Mouse (Mus musculus) splenic B cell, adult 2 months (primary cell): ENCODE data around the gene Dazap1.

Experiments used
- DNase-seq: peaks from one replicate; pipeline ENCODE4 v3.0.0-alpha.2; 2011; ENCODE audit warnings: low read depth, low spot score
- H3K27me3 ChIP-seq: 2 replicates; pipeline ENCODE4 v1.6.1; 2012; ENCODE audit warnings: mild to moderate bottlenecking, low read length, moderate library complexity, mixed read lengths; ENCODE audit not compliant: control insufficient read depth, poor library complexity, insufficient read depth, severe bottlenecking
- H3K36me3 ChIP-seq: 2 replicates; pipeline ENCODE4 v1.6.1; 2012; ENCODE audit warnings: mild to moderate bottlenecking, low read length, moderate library complexity, mixed read lengths; ENCODE audit not compliant: control insufficient read depth, poor library complexity, insufficient read depth, severe bottlenecking

Dazap1 gene

GRCm38 (mm10) chr10:80294311-80294710 lies 33.0 kb downstream of the Dazap1 start:
- no peak for DNase-seq

GRCm38 (mm10) chr10:80294788-80295303 lies 33.6 kb downstream of the Dazap1 start:
- DNase-seq: no peak
- Histone ChIP-seq H3K36me3 (peaks cover 10% of the 10 kb centered on the region), H3K27me3 (no peaks in the 10 kb centered on the region)

More at GRCm38 (mm10) chr10:80294311-80294710, 33.0 kb downstream of the Dazap1 start:
- no peaks in the 10 kb centered on the region for H3K27me3 ChIP-seq
- peaks cover 10% of the 10 kb centered on the region for H3K36me3 ChIP-seq

DNA sequence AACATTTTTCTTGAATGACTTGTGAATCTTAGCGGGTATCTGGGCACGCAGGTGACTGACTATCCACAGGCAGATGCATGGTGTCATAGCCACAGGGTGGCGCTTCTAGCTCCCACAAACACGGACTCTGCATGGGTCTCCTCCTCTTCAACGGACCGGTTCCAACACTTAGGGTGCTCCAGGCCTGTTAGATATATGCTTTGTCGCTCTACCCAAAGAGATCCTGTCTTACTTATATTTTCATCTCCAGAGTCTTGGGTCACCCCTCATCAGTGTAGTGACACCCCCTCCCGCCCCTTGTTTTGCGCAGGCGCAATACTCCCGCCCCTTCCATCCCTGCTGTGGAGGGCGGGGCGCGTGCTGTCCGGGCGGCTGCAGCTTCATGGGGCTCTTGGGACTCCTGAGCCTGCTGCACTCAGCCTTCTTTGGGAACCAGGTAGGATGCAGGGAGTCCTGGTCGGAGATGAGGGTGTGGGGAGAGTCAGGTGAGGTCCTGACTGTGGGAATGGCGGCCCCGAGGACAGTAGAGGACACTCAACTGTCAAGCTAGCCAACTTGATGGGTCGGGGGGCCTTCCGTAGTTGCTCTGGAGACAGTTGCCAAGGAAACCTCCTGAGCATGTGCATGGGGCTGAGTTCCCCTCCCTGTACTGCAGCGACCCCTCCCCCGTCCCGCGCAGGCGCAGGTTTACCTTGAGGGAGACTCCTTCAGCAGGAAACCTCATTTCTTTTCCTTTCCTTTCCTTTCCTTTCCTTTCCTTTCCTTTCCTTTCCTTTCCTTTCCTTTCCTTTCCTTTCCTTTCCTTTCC lies 34.5 kb downstream of the Dazap1 start, which contains the start of gene Apc2:
Gene Apc2 (plus strand): TSS at position 360 of the 808 bp plus-strand sequence.
- Histone ChIP-seq H3K36me3 (peaks cover 10% of the 10 kb centered on the region), H3K27me3 (no peaks in the 10 kb centered on the region; the same call in 1 of the 2 replicates)
- peak; percentile 85 for DNase-seq

- Histone ChIP-seq H3K36me3 (peaks cover 10% of the 10 kb centered on the region), H3K27me3 (no peaks in the 10 kb centered on the region; the same call in none of the 2 replicates)
- no peak for DNase-seq
These were observed 35.5 kb downstream of the Dazap1 start for GRCm38 (mm10) chr10:80296824-80297223.

DNA sequence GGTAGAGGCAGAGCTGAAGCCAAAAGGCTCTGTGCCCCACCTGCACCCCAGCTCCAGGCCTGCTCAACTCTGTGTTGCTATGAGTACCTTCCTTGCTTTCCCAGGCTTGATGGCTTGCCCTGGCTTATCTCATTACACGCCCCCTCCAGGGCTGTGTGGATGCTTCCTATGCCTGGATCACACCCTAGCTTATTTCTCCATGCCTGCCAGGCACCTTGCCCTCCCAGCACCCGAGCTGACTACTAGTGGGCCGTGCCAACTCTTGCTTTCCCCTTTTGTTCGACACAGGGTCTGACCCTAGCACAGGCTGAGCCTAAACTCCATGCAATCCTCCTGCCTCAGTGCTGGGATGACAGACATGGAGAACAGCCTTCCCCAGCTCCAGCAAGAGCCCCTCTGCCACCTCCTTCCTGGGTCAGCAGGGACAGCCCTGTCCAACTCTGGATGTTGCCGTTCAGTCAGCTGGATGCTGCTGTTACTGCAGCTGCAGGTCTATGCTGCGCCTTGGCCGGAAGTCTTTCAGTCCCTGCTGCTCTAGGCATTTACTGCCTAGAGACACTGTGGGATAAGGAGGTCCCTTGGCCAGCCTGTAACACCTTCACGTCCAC lies 36.3 kb downstream of the Dazap1 start:
- H3K36me3 ChIP-seq: peaks cover 10% of the 10 kb centered on the region
- DNase-seq: no peak
- H3K27me3 ChIP-seq: no peaks in the 10 kb centered on the region; the same call in none of the 2 replicates

DNA sequence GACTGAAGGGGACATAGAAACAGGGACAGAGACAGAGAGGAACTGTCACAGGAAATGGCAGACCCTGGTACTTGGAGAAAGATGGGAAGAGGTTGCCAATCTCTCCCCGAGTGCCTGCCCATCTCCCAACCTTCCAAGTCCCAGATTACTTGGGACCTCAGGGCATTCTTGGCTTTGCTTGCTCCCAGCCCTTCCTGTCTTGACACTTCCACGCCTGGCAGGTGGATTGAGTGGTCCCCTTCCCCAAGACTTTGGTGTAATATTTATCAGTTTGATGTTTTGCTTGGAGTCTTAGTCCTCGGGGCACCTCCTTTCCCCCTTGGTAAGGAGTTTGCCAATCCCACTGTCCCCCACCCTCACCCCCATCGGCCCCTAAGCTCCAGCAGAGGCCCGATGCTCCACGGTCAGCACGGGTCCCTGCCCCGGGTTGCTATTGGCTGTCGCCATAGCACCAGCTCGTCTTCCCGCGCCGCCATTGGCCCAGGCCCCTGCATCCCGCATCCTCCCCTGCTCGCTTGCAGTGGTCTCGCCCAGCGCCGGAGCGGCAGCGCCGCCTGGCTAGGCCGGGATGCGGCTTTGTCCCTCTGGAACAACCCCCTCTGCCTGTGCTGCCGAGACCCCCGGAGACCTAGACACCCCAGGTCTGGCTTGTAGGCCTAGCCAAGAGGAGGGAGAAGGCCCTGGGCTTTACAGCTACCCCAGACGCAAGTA lies 37.4 kb downstream of the Dazap1 start:
- no peak for DNase-seq
- Histone ChIP-seq H3K36me3 (peaks cover 6% of the 10 kb centered on the region), H3K27me3 (no peaks in the 10 kb centered on the region; the same call in none of the 2 replicates)

GRCm38 (mm10) chr10:80299301-80299700 lies 38.0 kb downstream of the Dazap1 start:
- Histone ChIP-seq H3K27me3 (no peaks in the 10 kb centered on the region; the same call in none of the 2 replicates), H3K36me3 (peaks cover 5% of the 10 kb centered on the region)
- no peak for DNase-seq

- no peaks in the 10 kb centered on the region; the same call in none of the 2 replicates for H3K27me3 ChIP-seq
These were observed 38.5 kb downstream of the Dazap1 start for GRCm38 (mm10) chr10:80299824-80300223.

DNA sequence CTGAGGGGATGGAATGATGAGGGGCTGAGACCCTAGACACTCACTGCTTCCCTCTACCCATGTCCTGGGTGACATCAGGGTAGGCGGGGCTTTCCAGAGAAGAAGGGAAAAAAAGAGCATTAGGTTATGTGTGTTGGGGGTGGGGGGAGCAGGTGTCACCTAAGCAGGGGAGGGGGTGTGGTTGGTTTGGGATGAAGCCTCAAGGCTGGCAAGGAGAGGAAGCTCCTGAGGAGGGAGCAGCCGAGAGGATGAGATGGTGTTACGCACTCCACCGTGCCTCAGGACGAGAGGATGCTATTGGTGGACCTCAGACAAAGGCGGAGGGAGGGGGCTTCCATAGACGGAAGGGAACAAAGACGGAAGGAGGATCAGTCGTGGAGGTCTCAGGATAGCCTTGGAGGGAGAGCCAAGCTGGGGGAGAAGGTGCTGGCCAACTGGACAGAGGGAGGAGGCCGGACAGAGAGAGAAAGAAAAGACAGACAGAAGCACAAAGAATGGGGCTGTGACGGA lies 39.4 kb downstream of the Dazap1 start:
- no peaks in the 10 kb centered on the region; the same call in none of the 2 replicates for H3K27me3 ChIP-seq
- no peaks in the 10 kb centered on the region for H3K36me3 ChIP-seq
- DNase-seq: no peak

More at GRCm38 (mm10) chr10:80299824-80300223, 38.5 kb downstream of the Dazap1 start:
- DNase-seq: no peak
- peaks cover under 1% of the 10 kb centered on the region; the same call in 1 of the 2 replicates for H3K36me3 ChIP-seq

DNA sequence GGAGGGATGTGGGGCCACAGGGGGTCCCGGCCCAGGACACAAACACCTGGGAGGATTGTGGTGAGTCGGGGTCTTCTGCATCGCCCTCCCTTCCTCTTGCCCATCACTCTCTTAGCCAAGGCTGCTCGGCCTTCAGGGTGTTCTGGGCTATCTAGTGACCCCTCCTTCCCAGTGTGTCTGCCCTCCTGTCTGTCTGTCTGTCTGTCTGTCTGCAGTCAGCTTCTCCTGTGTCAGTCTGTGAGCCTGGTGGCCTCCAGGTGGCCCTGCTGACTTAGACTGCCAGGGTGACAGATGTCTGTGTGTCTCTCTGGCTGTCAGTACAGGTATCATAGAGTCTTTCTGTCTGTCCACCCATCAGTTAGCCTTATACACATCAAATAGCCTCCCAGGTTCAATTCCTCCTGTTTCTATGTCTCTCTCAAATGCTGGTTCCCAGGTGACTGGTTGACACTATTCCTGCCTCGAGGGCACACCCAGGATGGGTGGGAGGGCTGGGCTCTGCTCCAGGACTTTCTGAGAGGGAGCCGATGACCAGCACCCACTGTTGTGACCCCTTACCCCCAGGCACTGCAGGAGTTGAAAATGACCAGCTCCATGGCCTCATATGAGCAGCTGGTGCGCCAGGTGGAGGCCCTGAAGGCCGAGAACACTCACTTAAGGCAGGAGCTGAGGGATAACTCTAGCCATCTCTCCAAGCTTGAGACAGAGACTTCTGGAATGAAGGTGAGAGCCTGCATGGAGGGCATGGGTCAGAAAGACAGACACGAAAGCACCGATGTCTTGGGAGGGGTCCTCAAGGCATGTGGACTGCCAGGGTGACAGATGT lies 40.2 kb downstream of the Dazap1 start:
- DNase-seq: no peak
- no peaks in the 10 kb centered on the region for H3K36me3 ChIP-seq
- H3K27me3 ChIP-seq: no peaks in the 10 kb centered on the region; the same call in none of the 2 replicates

DNA sequence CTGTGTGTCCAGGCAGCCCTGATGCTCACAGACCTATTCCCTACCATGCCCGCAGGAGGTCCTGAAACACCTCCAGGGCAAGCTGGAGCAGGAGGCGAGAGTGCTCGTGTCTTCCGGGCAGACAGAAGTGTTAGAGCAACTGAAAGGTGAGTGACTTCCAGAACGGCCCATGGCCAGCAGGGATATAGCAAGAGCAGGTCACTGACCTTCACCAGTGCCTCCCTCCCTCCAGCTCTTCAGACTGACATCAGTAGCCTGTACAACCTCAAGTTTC lies 40.7 kb downstream of the Dazap1 start:
- no peak for DNase-seq
- no peaks in the 10 kb centered on the region; the same call in none of the 2 replicates for H3K27me3 ChIP-seq
- H3K36me3 ChIP-seq: no peaks in the 10 kb centered on the region

DNA sequence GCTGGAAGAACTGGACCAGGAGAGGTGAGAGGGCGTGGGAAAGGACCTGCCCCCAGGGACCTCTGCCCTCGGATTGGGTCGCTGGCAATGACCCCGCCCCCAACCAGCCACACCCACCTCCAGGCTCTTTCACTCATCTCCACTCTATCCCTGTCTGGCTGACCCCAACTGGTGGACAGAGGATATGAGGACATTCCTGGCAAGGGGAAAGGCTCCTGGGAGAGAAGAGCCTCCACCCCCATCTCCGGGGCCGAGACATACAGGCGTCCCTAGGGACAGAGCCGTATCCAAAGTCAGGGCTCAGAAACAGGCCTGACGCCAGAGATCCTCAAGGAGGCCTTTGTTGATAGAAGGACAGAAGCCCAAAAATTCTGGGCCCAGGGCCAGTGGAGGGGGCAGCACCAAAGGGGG lies 41.2 kb downstream of the Dazap1 start:
- Histone ChIP-seq H3K27me3 (no peaks in the 10 kb centered on the region; the same call in none of the 2 replicates), H3K36me3 (no peaks in the 10 kb centered on the region)
- DNase-seq: no peak

DNA sequence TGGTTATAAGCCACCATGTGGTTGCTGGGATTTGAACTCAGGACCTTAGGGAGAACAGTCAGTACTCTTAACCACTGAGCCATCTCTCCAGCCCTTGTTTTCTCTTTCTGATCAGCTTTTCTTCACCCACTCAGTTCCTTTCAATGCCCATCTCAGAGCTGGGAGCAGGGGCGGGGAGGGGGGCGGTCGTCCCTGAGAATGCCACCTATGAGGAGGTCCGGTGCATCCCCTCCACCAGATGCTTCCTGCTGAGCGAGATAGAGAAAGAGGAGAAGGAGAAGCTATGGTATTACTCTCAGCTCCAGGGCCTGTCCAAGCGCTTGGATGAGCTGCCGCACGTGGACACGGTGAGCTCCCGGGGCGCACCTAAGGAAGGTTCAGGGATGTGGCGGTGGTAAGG lies 43.2 kb downstream of the Dazap1 start:
- no peak for DNase-seq
- H3K27me3 ChIP-seq: no peaks in the 10 kb centered on the region; the same call in none of the 2 replicates

DNA sequence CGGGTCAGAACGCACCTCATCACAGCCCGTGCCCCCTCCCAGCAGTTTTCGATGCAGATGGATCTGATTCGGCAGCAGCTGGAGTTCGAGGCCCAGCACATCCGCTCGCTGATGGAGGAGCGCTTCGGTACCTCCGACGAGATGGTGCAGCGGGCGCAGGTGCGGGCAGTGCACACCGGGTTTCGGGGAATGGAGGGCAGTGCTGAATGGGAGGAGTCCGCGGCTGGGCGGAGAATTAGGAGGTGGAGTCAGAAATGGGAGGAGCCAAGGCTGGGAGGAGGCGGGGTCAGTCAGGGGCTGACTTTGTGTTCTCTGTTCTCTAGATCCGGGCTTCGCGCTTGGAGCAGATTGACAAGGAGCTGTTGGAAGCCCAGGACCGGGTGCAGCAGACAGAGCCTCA lies 43.6 kb downstream of the Dazap1 start:
- no peaks in the 10 kb centered on the region for H3K36me3 ChIP-seq
- DNase-seq: peak; percentile 78
- no peaks in the 10 kb centered on the region; the same call in none of the 2 replicates for H3K27me3 ChIP-seq

More for the DNA sequence above, 43.2 kb downstream of the Dazap1 start:
- no peaks in the 10 kb centered on the region for H3K36me3 ChIP-seq
